Mouse (Mus musculus): ENCODE measurements around the gene Tsen15. TPM values are rescaled to one million over a fixed set of nuclear protein-coding genes. Genes with fewer than 3 reads are reported as not detected.

The Tsen15 gene
- 13.8 TPM for polyA plus RNA-seq (2017; shearing (Covaris generic))

DNA sequence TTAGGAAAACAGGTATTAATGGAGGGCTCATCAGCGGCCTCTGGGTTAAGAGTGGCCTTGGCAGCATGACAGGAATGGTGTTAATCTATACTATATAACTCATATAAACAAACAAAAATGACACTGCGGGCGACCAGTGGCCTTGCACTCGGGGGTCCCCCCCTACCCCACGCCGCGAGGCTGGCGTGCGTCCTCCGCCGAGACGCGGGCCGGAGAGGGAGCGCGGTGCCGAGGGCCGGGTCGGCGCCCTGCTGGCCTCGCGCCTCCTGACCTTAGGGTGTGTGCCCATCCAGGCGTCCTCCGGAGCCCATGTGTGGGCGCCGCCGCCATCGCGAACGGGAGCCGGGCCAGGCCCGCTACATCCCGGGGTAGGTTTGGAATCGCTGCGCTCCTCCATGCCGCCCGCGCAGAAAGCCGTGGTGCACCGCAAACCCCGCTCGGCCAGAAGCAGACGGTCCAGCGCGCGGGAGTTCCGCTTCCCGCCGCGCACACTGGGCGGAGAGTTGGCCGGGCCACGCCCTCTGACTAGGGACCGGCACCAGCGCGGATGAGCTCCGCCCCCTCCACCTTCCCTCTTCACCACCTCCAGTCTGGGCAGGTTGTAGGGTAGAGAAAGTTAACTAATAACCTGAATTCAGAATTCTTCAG, at the start of gene Tsen15:
Gene Tsen15, minus strand, starts transcription at position 501 of the 648 bp plus-strand sequence.

DNA sequence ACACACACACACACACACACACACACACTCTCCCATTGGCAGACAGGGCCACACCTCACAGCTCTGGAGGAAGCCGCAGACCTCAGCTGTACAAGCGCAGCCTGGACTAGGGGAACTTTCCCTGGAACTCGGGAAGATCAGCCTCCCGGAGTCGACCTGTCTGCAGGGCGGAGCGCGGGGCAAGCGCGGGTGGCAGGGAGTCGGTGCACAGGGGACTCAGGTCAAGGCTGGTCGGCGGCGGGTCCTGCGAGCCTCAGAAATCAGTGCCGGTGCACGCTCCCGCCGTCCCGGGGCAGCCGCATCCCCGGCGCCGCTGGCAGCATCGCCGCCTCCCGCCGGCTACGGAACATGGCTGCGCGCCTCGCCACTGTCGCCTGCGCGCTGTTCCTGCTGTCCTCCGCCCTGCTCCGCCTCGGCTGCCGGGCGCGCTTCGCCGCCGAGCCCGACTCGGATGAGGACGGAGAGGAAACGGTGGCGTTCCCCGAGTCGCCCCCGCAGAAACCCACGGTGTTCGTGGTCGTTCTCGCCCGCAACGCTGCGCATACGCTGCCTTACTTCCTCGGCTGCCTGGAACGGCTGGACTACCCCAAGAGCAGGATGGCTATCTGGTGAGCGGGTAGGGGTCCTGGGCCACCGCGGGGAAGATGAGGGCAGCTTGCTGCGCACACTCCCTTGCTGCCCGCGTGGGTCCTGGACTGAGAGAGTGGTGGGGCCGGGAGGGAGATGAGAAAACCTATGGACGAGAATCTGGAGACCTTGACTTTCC, 13.5 kb upstream of the Tsen15 start, which contains the start of gene Colgalt2:
Gene Colgalt2, plus strand, starts transcription at position 41 of the 766 bp plus-strand sequence.

Other genes with a start within 250 kb of the Tsen15 start
- not detected for gene Colgalt2, start 13.1 kb upstream of the Tsen15 start, polyA plus RNA-seq (2017; shearing (Covaris generic))

Data from naive thymus-derived CD4-positive, alpha-beta T cell, adult 5 months (primary cell).